Mouse (Mus musculus): ENCODE data around the gene Tkt.

GRCm38 (mm10) chr14:30564451-30564850 is 16.3 kb downstream of the Tkt start:
- TF ChIP-seq POLR2A (IDR thresholded peaks at IDR 0.05; ENCODE audit: insufficient read depth, low read depth, low read length) (no peak), CTCF (IDR thresholded peaks at IDR 0.05; ENCODE audit: insufficient read depth, low read depth, low read length) (no peak)

Measured in olfactory bulb, adult 2 months (tissue).